Mouse (Mus musculus) lung, postnatal 14 days (tissue): ENCODE measurements at regions not wholly inside any gene's neighbourhood (a gene's known extent, or its start where the extent isn't known, plus 50 kb on each side); places are given as distances from the start of the nearest gene placed in this dataset.

Experiments used
- DNase-seq: peaks from one replicate; pipeline ENCODE4 v3.0.0; 2021

DNA sequence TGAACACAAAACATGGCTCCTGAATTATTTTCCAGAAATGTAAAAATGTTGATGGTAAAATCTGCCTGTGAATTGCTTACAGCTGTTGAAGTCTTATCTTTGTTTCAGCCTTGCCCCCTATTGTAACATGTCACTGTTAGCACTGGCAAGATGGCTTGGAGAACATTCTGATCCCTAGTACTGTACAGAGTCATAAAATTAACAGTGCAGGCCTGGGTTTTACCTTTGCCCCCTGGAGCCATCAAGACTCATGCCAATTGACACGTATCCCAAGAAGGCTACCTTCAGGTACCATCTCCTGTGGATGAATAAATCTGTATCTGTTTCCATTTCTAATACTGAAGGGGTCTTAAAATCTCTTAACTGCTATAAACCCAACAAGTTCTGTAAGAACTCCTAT is 583.6 kb upstream of the Sema6d start:
- DNase-seq: no peak

- no peak for DNase-seq
These were observed 582.7 kb upstream of the Sema6d start for GRCm38 (mm10) chr2:123507095-123507494.

DNA sequence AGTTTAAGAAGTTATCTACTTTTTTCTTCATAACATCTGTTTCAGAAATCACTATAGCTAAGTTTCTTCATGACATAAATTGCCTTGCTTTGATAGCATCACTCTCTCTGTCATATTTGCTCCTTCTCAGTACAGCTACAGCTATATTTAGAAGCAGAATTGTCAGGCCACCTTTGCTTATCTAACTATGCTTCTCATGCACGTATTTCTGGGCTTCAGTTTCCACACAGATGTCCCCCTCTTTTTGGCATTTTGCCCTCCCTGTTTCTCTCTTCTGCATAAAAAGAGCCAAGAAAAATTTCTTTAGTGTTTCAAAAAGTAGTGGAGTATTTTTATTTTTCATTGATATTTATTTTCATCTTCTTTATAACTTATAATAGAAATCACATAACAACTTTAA is 560.9 kb upstream of the Sema6d start:
- no peak for DNase-seq

DNA sequence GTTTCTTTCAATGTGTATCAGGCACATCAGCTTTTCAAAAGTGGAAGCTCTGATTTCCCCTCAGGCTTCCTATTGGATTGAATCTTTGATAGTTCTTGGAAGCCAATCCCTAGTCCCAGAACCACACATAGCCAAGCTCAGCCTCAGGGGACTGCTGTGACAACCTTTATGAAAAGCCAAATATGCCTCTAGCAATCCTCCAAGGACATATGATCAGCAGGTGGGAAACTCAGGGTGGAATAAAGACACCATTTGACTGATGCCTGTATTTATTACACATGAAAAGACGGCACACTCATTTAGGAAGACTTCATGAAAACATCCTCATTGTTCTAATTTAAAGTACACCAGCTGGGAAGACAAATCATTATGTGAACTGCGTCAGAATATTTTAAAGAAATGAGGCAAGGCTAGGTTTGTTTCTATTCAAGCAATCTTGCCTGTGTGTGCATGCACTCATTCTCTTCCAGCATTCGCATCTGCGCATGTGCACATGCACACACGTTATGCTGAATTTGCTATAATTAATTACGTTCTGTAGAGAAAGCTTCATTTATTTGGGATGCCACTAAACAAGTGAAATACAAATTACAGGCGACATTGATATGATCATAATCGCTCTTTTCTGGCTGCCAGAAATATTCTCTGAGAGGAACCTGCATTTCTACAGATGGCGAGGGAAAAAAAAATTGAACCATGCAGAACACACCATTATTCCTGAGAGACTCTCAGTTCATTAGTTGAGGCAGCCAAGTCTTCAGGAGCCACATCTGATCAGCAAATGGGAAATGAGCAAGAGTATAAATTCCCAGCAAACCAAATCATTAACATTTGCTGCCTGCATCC is 556.6 kb upstream of the Sema6d start:
- no peak for DNase-seq

- no peak for DNase-seq
These were observed 538.4 kb upstream of the Sema6d start for GRCm38 (mm10) chr2:123551249-123551850.

- DNase-seq: no peak
These were observed 531.6 kb upstream of the Sema6d start for GRCm38 (mm10) chr2:123558123-123558650.
